Mouse (Mus musculus) embryo, embryonic 9.5 days (tissue): ENCODE data around the gene Ppp5c.
A peak's percentile ranks its signal among the peaks of the same experiment; 100 is the strongest.
"Not testable (repeated sequence)": the region's sequence is repeated elsewhere in the genome, so short reads cannot be mapped to it uniquely, and the experiment has no call there.

ENCODE experiments used
- DNase-seq: peaks from one replicate; pipeline ENCODE4 v3.0.0-alpha.2; 2017; ENCODE audit errors: extremely low spot score

Gene Ppp5c

DNA sequence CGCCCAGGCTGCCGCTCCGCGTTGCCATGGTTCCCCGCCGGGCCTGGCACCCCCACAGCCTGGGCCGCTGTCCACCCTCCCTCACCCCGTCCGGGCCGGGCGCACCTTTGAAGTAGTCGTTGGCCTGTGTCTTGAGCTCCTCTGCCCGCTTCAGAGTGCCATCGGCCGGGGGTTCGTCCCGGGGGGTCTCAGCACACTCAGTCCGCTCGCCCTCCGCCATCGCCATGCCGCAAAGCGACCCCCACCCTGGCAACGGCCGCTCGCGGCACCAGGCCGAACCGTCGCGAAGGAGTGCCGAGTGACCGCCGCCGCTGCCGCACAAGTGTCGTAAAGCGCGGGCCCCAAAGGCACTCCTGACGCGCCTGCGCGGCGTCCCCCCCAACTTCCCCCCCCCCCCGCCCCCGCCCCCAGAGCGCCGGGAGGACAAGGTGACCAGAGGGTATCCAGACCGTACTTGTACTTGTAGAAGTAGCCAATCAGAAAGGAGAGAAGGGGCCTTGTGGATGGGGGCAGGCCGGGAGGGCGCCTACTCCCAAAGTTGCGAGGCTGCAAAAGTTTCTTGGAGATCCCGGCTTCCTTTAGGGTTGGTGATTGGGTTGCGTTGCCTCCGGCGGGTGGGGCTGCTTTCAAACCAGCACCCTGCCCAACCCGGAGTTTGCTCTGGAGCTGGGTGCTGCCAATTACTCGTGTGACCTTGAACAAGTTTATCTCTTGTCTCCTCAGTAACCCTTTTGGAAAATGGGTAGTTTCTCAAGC lies at the start of gene Ppp5c:
TSS of gene Ppp5c (minus strand) at position 337 of the 756 bp plus-strand sequence.
- peak; percentile 98 for DNase-seq

GRCm38 (mm10) chr7:17076542-17076941 lies 48.8 kb upstream of the Ppp5c start:
- DNase-seq: no peak

DNA sequence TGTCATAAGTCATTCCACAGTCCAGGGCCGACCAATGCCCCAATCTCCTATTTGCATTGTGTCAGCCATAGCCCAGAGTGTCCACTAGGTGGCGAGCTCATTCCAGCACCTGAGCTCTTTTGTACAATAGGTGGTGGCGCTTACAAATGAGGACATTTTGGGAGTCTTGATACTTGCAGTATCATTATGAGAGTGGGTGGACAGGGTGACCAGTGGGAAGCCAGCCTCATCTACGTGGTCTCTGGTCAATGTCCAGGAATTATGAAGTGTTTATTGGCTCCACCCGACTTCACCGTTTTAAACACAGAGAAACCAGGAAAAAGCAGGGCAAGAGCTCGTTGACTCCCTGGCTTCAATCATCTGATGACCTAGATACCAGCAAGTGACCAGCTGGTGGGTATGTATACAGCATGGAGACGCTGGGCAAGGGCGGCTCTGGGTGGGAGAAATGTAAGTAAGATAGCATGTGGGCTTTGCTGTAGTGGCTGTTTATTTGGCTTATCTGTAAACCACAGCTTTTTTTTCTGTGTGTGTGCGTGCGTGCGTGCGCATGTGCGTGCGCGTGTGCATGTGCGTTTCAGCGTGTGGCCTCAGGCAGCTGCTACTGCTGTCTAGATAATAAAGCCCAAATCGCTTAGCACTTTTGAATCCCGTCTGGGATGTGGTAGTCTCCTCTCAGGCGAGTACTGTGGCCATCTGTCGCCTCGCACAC lies 46.3 kb upstream of the Ppp5c start, which contains the start of gene Psg16:
TSS of gene Psg16 (plus strand) at position 137 of the 712 bp plus-strand sequence.
- peak; percentile 55 for DNase-seq

DNA sequence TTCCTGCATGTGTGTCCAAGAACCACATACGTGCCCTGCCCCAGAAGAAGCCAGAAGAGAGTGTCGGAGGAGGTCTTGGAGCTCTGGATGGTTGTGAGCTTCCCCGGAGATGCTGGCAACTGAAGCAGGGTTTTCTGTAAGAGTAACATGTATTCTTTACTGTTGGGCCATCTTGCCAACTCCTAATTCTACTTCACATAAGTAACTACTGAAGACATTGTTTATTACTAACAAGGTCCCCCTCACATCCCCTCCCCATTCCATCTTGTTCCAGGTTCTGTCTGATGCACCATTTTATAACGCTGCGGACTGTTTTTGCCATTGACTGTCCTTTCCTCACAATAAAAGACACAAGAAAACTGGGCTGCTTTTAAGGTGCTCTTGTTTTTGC lies 45.8 kb upstream of the Ppp5c start:
- no peak for DNase-seq

- not testable (repeated sequence) for DNase-seq
These were observed 39.9 kb upstream of the Ppp5c start for GRCm38 (mm10) chr7:17067651-17068050.

GRCm38 (mm10) chr7:17067000-17067399 lies 39.3 kb upstream of the Ppp5c start:
- DNase-seq: no peak

GRCm38 (mm10) chr7:17066412-17066811 lies 38.7 kb upstream of the Ppp5c start:
- peak; percentile 67 for DNase-seq

GRCm38 (mm10) chr7:17065620-17066019 lies 37.9 kb upstream of the Ppp5c start:
- no peak for DNase-seq

DNA sequence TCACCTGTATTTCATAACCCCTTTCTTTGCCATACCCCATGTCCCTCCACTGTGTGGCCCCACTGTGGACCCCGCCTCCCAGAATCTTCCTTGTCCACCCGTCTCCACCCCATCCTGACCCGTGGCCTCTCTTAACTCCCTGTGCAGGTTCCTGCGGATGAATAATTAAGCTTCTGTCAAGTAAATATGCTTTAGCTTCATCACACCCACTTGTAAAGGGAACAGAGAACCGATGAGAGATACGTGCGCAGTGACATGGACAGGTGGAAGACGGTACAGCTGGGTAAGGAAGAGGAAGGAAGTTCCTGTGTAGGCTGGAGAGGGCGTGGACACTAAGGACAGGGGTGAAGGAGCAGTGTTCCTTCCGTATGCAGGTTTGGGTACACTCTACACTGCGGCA lies 35.1 kb upstream of the Ppp5c start:
- no peak for DNase-seq

DNA sequence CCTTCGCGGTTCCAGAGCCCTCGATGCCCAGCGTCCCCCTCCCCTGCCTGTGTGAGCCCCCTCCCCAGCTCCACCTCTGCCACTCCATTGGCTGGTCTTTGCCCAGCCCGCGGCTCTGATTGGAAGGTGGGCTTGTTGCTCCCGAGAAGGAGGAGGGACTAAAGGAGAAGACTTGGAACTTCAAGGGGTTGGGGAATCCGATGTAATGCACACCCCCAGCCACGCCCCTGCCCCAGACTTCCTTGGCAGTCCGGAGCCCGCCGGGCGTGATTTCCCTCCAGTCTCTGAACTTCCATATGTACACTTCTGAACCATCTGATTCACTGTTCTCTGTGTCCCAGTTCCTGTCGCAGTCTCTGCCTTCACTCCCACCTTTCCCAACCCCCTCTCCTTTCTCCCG lies 34.7 kb upstream of the Ppp5c start, which contains the start of gene Hif3a:
TSS of gene Hif3a (minus strand) at position 39 of the 400 bp plus-strand sequence.
- DNase-seq: peak; percentile 85

DNA sequence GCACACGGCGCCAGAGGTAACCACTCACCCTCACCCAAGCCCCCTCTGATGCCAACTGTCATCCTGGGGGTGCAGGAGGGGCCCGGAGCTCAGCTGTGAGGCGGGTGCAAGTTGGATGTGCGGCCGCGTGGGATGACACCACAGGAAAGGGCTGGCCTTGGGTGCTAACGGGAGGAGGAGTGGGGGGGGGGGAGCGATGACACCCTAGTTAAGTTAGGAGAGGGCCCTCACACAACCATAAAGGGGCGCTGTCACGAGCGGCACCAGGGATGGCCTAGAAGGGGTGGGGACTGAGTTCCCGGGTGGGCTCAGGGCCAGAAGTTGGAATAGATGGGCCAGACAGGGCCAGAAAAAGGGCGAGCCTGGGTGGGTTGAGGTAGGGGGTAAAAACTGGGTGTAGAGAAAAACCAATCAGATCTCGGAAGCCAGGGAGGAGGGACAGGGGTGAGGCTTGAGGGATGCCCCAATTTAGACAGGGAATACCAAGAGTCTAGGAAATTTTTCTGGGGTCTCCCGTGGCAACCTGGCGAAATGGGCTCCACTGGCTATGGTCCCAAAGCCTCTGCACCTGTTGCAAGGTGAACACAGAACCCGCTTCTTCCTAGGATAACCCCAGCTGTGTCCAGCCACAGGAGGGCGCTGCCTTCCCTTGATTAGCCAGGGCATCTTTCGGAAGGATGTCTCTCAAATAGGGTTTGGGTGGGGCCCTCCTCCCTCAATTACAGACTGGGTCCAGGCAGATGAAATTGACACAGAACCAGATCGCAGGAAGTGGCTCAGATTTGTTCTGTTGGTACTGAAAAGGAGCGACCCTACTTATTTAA lies 33.3 kb upstream of the Ppp5c start:
- no peak for DNase-seq

GRCm38 (mm10) chr7:17060031-17060781 lies 32.5 kb upstream of the Ppp5c start:
- DNase-seq: no peak

- DNase-seq: no peak
These were observed 31.7 kb upstream of the Ppp5c start for GRCm38 (mm10) chr7:17059463-17059844.

DNA sequence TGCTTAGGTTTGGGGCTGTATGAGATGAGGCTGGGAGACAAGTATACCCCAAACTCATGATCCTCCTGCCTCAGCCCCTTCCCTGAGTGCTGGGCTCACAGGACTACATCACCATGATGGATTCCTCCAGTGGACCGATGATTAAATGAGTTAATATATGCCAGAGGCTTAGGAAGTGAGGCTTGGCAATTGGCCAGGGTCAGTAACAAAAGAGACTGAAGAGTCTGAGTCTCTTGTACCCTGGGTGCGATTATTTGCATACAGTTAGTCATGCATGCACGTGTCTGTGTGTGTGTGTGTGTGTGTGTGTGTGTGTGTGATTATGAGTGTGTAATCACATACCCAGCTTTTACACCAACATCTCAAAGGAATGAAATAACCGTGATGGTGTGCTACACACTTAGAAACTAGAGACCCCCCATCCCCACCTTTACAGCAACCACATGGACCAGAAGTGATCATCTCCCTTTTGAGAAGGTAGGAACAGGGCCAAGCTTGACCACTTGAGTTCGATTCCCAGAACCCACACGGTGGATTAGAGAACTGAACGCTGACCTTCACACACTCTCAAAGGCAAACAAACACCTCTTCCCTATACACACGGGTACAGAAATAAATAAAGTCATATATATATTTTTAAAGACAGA lies 31.2 kb upstream of the Ppp5c start:
- no peak for DNase-seq

- DNase-seq: peak; percentile 73
These were observed 30.5 kb upstream of the Ppp5c start for GRCm38 (mm10) chr7:17058071-17058689.

DNA sequence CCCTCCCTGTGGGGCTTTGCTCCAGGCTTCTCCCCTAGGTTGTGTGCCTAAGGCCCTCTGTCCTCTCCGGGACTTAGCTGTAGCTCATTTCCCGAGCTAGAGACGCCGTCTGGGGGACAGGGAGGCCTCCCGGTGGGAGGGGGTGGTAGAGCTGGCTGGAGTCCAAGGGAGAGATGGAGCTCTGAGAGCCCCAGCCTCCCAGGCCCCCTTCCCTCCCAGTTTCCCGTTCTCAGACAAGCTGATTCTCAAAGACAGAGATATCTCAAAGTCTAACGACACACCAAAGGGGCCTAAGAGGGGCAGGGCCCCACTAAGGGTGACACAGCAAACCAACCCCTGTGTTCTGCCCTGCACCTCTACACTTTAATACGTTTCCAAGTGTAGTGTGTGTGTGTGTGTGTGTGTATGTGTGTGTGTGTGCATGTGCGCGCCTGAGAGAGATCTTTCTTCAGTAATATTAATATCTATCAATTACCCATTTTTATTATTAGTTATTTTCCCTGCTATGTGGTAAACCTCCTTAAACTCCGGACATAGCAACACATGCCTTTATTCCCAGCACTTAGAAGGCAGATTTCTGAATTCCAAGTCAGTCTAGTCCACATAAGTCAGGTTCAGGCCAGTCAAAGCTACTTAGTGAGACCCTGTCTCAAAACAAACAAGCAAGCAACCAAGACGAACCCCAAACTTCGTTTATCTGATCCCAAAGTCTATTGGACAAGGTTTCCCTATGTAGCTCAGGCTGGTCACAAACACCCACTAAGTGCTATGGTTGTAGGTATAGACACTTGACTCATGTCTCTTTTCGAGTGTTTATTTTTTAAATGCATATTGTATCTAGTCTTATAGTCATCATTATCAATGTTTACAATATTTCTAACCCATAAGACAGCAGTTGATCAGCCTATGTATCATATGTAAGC lies 29.1 kb upstream of the Ppp5c start:
- DNase-seq: no peak

GRCm38 (mm10) chr7:17056081-17056581 lies 28.4 kb upstream of the Ppp5c start:
- peak; percentile 80 for DNase-seq

DNA sequence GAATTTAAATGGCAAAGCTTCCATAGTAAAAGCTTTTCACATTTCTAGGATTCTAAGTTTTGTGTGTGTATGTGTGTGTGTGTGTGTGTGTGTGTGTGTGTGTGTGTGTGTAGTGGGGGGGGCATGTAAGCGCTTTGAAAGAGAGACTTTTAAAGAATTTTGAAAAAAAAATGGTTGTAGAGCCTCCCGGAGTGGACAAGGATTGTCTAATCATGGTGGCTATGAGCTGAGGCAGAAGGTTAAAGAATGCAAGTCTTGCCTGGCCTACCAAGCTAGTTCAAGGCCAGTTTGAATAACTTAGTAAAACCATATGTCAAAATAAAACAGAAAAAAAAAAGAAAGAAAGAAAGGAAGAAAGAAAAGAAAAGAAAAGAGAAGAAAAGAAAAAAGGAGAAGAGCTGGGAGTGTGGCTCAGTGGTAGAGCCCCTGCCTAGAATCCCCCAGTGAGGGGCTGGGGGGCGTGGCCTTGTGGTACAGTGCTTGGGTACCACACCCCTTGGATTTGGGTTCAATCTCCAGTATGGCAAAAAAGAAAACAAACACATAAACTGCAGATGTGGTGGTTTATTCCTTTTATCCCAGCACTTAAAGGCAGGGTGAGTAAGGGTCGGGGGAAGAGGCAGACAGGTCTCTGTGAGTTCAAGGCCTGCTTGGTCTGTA lies 27.7 kb upstream of the Ppp5c start:
- DNase-seq: no peak
